Mouse (Mus musculus): ENCODE measurements around the gene Plb1.
A peak's percentile ranks its signal among the peaks of the same experiment; 100 is the strongest.

The Plb1 gene

GRCm38 (mm10) chr5:32392281-32392680 is 159.8 kb downstream of the Plb1 start:
- DNase-seq (ENCODE audit: extremely low spot score, low spot score), result no peak

GRCm38 (mm10) chr5:32394586-32394985 is 162.1 kb downstream of the Plb1 start:
- DNase-seq (ENCODE audit: extremely low spot score, low spot score), result no peak

GRCm38 (mm10) chr5:32395101-32395892 is 162.8 kb downstream of the Plb1 start:
- no peak for DNase-seq (ENCODE audit: extremely low spot score, low spot score)

GRCm38 (mm10) chr5:32397719-32398118 is 165.2 kb downstream of the Plb1 start:
- no peak for DNase-seq (ENCODE audit: extremely low spot score, low spot score)

GRCm38 (mm10) chr5:32400926-32401325 is 168.4 kb downstream of the Plb1 start:
- no peak for DNase-seq (ENCODE audit: extremely low spot score, low spot score)

GRCm38 (mm10) chr5:32403082-32403953 is 170.8 kb downstream of the Plb1 start:
- DNase-seq (ENCODE audit: extremely low spot score, low spot score), result no peak

- no peak for DNase-seq (ENCODE audit: extremely low spot score, low spot score)
Measured at GRCm38 (mm10) chr5:32405199-32405855, 172.8 kb downstream of the Plb1 start.

GRCm38 (mm10) chr5:32408771-32409170 is 176.3 kb downstream of the Plb1 start:
- DNase-seq (ENCODE audit: extremely low spot score, low spot score), result no peak

- no peak for DNase-seq (ENCODE audit: extremely low spot score, low spot score)
Measured at GRCm38 (mm10) chr5:32409747-32410146, 177.2 kb downstream of the Plb1 start.

GRCm38 (mm10) chr5:32410954-32411688 is 178.6 kb downstream of the Plb1 start:
- DNase-seq (ENCODE audit: extremely low spot score, low spot score), result no peak

- DNase-seq (ENCODE audit: extremely low spot score, low spot score), result peak; percentile 23
Measured at GRCm38 (mm10) chr5:32412186-32412950, 179.9 kb downstream of the Plb1 start.

- DNase-seq (ENCODE audit: extremely low spot score, low spot score), result no peak
Measured at GRCm38 (mm10) chr5:32413083-32413482, 180.6 kb downstream of the Plb1 start.

- DNase-seq (ENCODE audit: extremely low spot score, low spot score), result no peak
Measured at GRCm38 (mm10) chr5:32413569-32413968, 181.1 kb downstream of the Plb1 start.

GRCm38 (mm10) chr5:32414461-32414985 is 182.0 kb downstream of the Plb1 start:
- no peak for DNase-seq (ENCODE audit: extremely low spot score, low spot score)

GRCm38 (mm10) chr5:32415554-32415953 is 183.0 kb downstream of the Plb1 start:
- no peak for DNase-seq (ENCODE audit: extremely low spot score, low spot score)
